Mouse (Mus musculus) hindbrain, postnatal 0 days (tissue): ENCODE results near the gene Slc29a1. TPM values are rescaled to one million over a fixed set of nuclear protein-coding genes. Genes with fewer than 3 reads are reported as not detected.

Experiments used
- ATAC-seq: fragments of 200-750 bp; cut with Nextera tagmentation; 2 replicates; pipeline ENCODE4 v1.8.0; 2017; ENCODE audit warnings: mild to moderate bottlenecking, moderate TSS enrichment, moderate library complexity
- DNase-seq: peaks from one replicate; pipeline ENCODE4 v3.0.0-alpha.2; 2015; ENCODE audit warnings: low spot score
- H3K27ac ChIP-seq: fragments of 300-500 bp; sonication (generic); 2 replicates; pipeline ENCODE4 v1.5.1; 2014; ENCODE audit warnings: mild to moderate bottlenecking
- H3K27me3 ChIP-seq: fragments of 300-500 bp; sonication (generic); 2 replicates; pipeline ENCODE4 v1.6.1; 2014; ENCODE audit warnings: low read length, mixed read lengths; ENCODE audit not compliant: insufficient read depth
- H3K36me3 ChIP-seq: fragments of 300-500 bp; sonication (generic); 2 replicates; pipeline ENCODE4 v1.6.1; 2014; ENCODE audit warnings: low read length, mixed read lengths; ENCODE audit not compliant: insufficient read depth
- H3K4me1 ChIP-seq: fragments of 300-500 bp; sonication (generic); 2 replicates; pipeline ENCODE4 v1.6.1; 2014; ENCODE audit warnings: antibody characterized with exemption, low read length, mixed read lengths; ENCODE audit not compliant: insufficient read depth
- H3K4me2 ChIP-seq: fragments of 300-500 bp; sonication (generic); 2 replicates; pipeline ENCODE4 v1.6.1; 2014; ENCODE audit warnings: low read depth, mild to moderate bottlenecking, low read length, moderate library complexity, mixed read lengths
- H3K4me3 ChIP-seq: fragments of 300-500 bp; sonication (generic); 2 replicates; pipeline ENCODE4 v1.5.1; 2014; ENCODE audit warnings: low read length
- H3K9ac ChIP-seq: fragments of 300-500 bp; sonication (generic); replicated peaks from 2 replicates; pipeline ENCODE4 v1.6.1; 2014; ENCODE audit warnings: mild to moderate bottlenecking, low read length, moderate library complexity, mixed read lengths
- H3K9me3 ChIP-seq: fragments of 300-500 bp; sonication (generic); 2 replicates; pipeline ENCODE4 v1.6.1; 2016; ENCODE audit warnings: low read length, mixed read lengths
- CTCF ChIP-seq: IDR thresholded peaks from 2 replicates; pipeline ENCODE4 v1.5.1; 2016; ENCODE audit warnings: antibody characterized with exemption, control low read depth, low read depth
- WGBS: fragments of 180-500 bp; shearing (Covaris S2); extraction: QIAGEN DNeasy Blood & Tissue Kit; methylation state at CpG from one replicate; pipeline ENCODE4 v1.1.7; 2014; 5-methylcytosine and 5-hydroxymethylcytosine counted together
- polyA plus RNA-seq: library from polyadenylated mRNA; unstranded; fragments of >200 nt; fragmentation: Nextera tagmentation; extraction: Ambion mirVana; gene quantifications from 2 replicates; pipeline ENCODE4 v1.2.1, GENCODE M21; 2015
- total RNA-seq: library from RNA; depleted of rRNA; stranded (reverse); fragments of >200 nt; gene quantifications from 2 replicates; pipeline ENCODE4 v1.2.3, GENCODE M21; 2014; rRNA removed

Gene Slc29a1
- total RNA-seq = 170 and 354 TPM in 2 replicates
- polyA plus RNA-seq = 60.6 and 77.6 TPM in 2 replicates

GRCm38 (mm10) chr17:45599446-45600242 lies at the start of gene Slc29a1:
Gene Slc29a1 (minus strand): TSS chr17:45599606.
- Histone ChIP-seq H3K9ac (peak within 1 kb of the TSS; percentile 35; the same call in 1 of the 2 replicates), H3K4me2 (peak within 1 kb of the TSS; percentile 64), H3K36me3 (no peaks in the 10 kb centered on the region), H3K9me3 (no peaks in the 10 kb centered on the region), H3K4me1 (peaks cover 22% of the 10 kb centered on the region), H3K27me3 (no peaks in the 10 kb centered on the region), H3K27ac (peak within 1 kb of the TSS; percentile 22; the same call in 1 of the 2 replicates), H3K4me3 (peak within 1 kb of the TSS; percentile 30)
- no peak for TF ChIP-seq CTCF
- ATAC-seq (peak; percentile 33; the same call in 1 of the 2 replicates), DNase-seq (peak; percentile 50)
- WGBS = 18% methylated on average over 32 of the region's 32 CpGs

GRCm38 (mm10) chr17:45644185-45644584 lies 44.8 kb upstream of the Slc29a1 start:
- WGBS = 91% methylated on average over 4 of the region's 4 CpGs
- no peak for ATAC-seq
- Histone ChIP-seq H3K4me3 (no peak overlapping the region), H3K4me2 (no peak overlapping the region), H3K9me3 (no peaks in the 10 kb centered on the region), H3K27me3 (no peaks in the 10 kb centered on the region), H3K36me3 (no peaks in the 10 kb centered on the region), H3K4me1 (0 out of 2 replicates have a peak, but pooled peaks cover 4% of the 10 kb centered on the region), H3K9ac (no peak overlapping the region), H3K27ac (no peak overlapping the region)
- peak; percentile 17; the same call in 1 of the 2 replicates for TF ChIP-seq CTCF
- no peak for DNase-seq

- H3K9me3 ChIP-seq = no peaks in the 10 kb centered on the region
- DNase-seq = peak; percentile 87
- ATAC-seq = peak; percentile 79
- H3K27me3 ChIP-seq = no peaks in the 10 kb centered on the region
- peak overlapping the region; percentile 32; the same call in 1 of the 2 replicates for H3K4me2 ChIP-seq
- no peak overlapping the region for H3K9ac ChIP-seq
- H3K4me3 ChIP-seq = no peak overlapping the region
- H3K36me3 ChIP-seq = no peaks in the 10 kb centered on the region
- H3K4me1 ChIP-seq = 0 out of 2 replicates have a peak, but pooled peaks cover 4% of the 10 kb centered on the region
- 13% methylated on average over 12 of the region's 12 CpGs for WGBS
- peak overlapping the region; percentile 11; the same call in 1 of the 2 replicates for H3K27ac ChIP-seq
- TF ChIP-seq CTCF = peak; percentile 91
Observed at GRCm38 (mm10) chr17:45642701-45643100, 43.3 kb upstream of the Slc29a1 start.

- Histone ChIP-seq H3K27ac (no peak overlapping the region), H3K9me3 (no peaks in the 10 kb centered on the region), H3K4me2 (no peak overlapping the region), H3K4me3 (no peak overlapping the region), H3K4me1 (0 out of 2 replicates have a peak, but pooled peaks cover 4% of the 10 kb centered on the region), H3K9ac (no peak overlapping the region), H3K36me3 (no peaks in the 10 kb centered on the region), H3K27me3 (no peaks in the 10 kb centered on the region)
- DNase-seq = no peak
- 91% methylated on average over 8 of the region's 8 CpGs for WGBS
- ATAC-seq = no peak
- no peak for TF ChIP-seq CTCF
Observed at GRCm38 (mm10) chr17:45641981-45642380, 42.6 kb upstream of the Slc29a1 start.

GRCm38 (mm10) chr17:45638596-45639295 lies 39.3 kb upstream of the Slc29a1 start:
- Histone ChIP-seq H3K4me1 (0 out of 2 replicates have a peak, but pooled peaks cover 4% of the 10 kb centered on the region), H3K36me3 (no peaks in the 10 kb centered on the region), H3K27me3 (no peaks in the 10 kb centered on the region), H3K9ac (no peak overlapping the region), H3K9me3 (no peaks in the 10 kb centered on the region), H3K4me2 (no peak overlapping the region), H3K4me3 (no peak overlapping the region), H3K27ac (no peak overlapping the region)
- no peak for TF ChIP-seq CTCF
- DNase-seq (no peak), ATAC-seq (no peak)
- 76% methylated on average over 16 of the region's 16 CpGs for WGBS

GRCm38 (mm10) chr17:45634033-45634432 lies 34.6 kb upstream of the Slc29a1 start:
- Histone ChIP-seq H3K27ac (no peak overlapping the region), H3K4me2 (no peak overlapping the region), H3K27me3 (no peaks in the 10 kb centered on the region), H3K9ac (no peak overlapping the region), H3K36me3 (no peaks in the 10 kb centered on the region), H3K4me3 (no peak overlapping the region), H3K9me3 (no peaks in the 10 kb centered on the region), H3K4me1 (peaks cover 6% of the 10 kb centered on the region; the same call in 1 of the 2 replicates)
- DNase-seq (no peak), ATAC-seq (no peak)
- WGBS = 82% methylated on average over 5 of the region's 5 CpGs
- no peak for TF ChIP-seq CTCF
